Mouse (Mus musculus) liver, postnatal 0 days (tissue): ENCODE results near the gene Top1.

Source experiments
- CTCF ChIP-seq: sonication (generic); IDR thresholded peaks from 2 replicates; pipeline ENCODE4 v1.5.1; 2016; ENCODE audit warnings: antibody characterized with exemption, low read depth
- EP300 ChIP-seq: IDR thresholded peaks from 2 replicates; pipeline ENCODE4 v1.6.1; 2016; ENCODE audit warnings: antibody characterized with exemption, low read depth, mild to moderate bottlenecking

DNA sequence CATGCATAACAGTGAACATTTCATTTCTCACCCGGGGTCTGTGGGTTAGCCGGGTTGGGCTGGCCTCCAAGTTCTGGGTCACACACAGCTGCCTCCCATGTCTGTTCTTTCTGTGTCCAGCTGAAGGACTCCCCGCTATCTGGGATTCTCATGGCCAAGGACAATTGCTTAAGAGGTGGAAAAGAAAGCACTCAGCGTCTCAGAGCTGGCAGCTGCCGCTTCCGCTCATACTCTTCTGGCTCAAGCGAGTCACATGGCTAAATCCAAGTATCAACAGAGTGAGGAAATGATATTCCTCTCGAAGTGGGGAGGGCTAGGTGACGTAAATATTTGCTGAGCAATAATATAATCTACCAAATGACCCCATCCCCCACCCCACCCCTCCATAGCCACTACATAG, 25.9 kb upstream of the Top1 start:
- TF ChIP-seq CTCF (no peak), EP300 (no peak)
